Mouse (Mus musculus): ENCODE measurements at regions not wholly inside any gene's neighbourhood (a gene's known extent, or its start where the extent isn't known, plus 50 kb on each side); places are given as distances from the start of the nearest gene placed in this dataset.

DNA sequence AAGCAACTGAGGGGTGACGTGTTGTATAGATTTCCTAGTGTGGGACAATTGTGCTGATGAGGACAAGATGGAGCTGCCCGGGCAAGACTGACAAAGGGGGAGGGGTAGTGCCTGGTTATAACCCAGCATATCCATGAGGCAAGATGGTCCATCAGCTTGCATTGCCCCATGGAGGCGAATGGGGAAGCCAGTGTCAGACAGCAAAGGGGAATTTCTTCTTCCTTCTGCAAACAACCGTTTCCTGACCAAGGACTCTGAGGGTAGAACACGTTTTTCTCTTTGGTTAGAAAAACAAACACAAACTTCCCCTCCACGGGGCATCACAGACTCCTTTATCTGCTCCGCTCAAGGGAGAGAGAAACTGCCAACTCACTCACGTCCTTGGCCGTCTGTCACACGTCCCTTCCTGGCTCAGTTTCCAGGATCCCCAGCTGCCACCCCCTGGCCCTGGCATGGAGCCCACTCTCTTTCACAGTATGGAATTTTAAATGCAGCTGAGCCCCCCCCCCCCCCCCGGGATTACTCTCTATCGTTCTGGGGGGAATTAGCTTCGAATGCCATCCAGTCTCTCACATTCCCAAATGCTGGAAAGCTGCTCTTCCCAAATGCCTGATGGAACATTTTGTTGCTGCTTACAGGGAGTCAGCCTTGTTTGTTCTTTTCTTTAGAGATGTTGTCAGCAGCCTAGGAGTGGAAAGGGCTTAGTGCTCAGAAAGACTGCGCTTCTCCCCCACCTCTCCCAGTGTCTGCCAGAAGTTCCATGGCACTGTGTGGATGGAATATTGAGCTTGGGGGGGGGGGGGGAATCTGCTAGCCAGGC is 69.3 kb downstream of the Tex35 start:
- TF ChIP-seq POLR2A (IDR thresholded peaks at IDR 0.05; ENCODE audit: borderline replicate concordance, extremely low read depth, insufficient read depth, insufficient read length, poor library complexity, severe bottlenecking) (no peak), CTCF (IDR thresholded peaks at IDR 0.05; ENCODE audit: borderline replicate concordance, extremely low read depth, insufficient read depth, insufficient read length) (no peak)

Measured in brain, embryonic 14.5 days (tissue).